Comparison of ENCODE assay signal across 9 mouse cellular contexts in the genomic region with DNA sequence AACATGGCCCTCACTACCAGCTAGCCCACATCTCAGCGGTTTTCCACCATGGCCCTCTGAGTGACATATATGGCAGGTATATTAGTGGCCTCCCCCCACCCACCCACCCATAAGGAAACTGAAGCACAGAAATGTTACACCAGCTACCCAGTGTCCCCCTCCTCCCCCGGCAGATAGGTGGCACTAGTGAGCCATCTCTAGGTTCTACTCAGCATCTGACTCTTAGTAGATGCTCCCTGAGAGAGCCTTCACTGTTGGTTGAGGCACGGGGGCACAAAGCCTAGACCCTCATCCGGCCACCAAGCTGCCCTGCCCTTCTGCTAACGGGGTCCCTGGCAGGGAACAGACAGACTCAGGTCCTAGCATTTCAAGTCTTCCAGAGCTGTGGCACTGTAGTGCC. TPM values are rescaled to one million over a fixed set of nuclear protein-coding genes. Genes with fewer than 3 reads are reported as not detected.
A peak's percentile ranks its signal among the peaks of the same experiment; 100 is the strongest.
DNase-seq lines count a peak whose midpoint lies in the region; ATAC-seq and TF ChIP-seq lines count a peak whose summit lies in the region.
"Had no signal": no experiment of that assay in that cellular context is flagged by ENCODE, and none has a peak within 500 bp of the region (broad histone marks: within the 10 kb centered on the region; RNA-seq: fewer than 3 reads in every experiment).

No protein-coding gene starts in this region.

- peak overlapping the region; percentile 66; the same call in 1 of the 2 replicates for H3K27ac ChIP-seq in forebrain, embryonic 13.5 days
- no peak overlapping the region for H3K27ac ChIP-seq in forebrain, embryonic 15.5 days (replicated peaks)
- no peak overlapping the region for H3K27ac ChIP-seq in thymus, adult 2 months (ENCODE audit: control insufficient read depth, insufficient read depth, low read length)
- H3K27ac ChIP-seq in intestine, postnatal 0 days (ENCODE audit: low read depth, low read length): no peak overlapping the region
- H3K27ac ChIP-seq in midbrain, embryonic 12.5 days (replicated peaks): peak overlapping the region; percentile 79
- H3K27ac ChIP-seq: heart, embryonic 15.5 days had no signal

- TF ChIP-seq POLR2A in thymus, adult 2 months (IDR thresholded peaks at IDR 0.05; ENCODE audit: control insufficient read depth, extremely low read depth, insufficient read depth, low read length, poor library complexity): no peak

- no peak for TF ChIP-seq CTCF in thymus, adult 2 months (IDR thresholded peaks at IDR 0.05; ENCODE audit: borderline replicate concordance, control insufficient read depth, extremely low read depth, insufficient read depth, low read length, poor library complexity)
- peak; percentile 82 for TF ChIP-seq CTCF in intestine, postnatal 0 days (IDR thresholded peaks at IDR 0.05; ENCODE audit: low read depth)

- no peak overlapping the region for H3K4me3 ChIP-seq in forebrain, embryonic 13.5 days
- H3K4me3 ChIP-seq in forebrain, embryonic 15.5 days: no peak overlapping the region
- H3K4me3 ChIP-seq in thymus, adult 2 months (ENCODE audit: control insufficient read depth, insufficient read depth, low read length): no peak overlapping the region
- no peak overlapping the region for H3K4me3 ChIP-seq in intestine, postnatal 0 days (ENCODE audit: low read depth, low read length)
- H3K4me3 ChIP-seq in midbrain, embryonic 12.5 days: no peak overlapping the region
- H3K4me3 ChIP-seq: heart, embryonic 15.5 days had no signal

- peak; percentile 63 for DNase-seq in thymus, adult 2 months
- no peak for DNase-seq in thymus, adult 18-20 months

- peaks cover 13% of the 10 kb centered on the region; the same call in 1 of the 2 replicates for H3K27me3 ChIP-seq in forebrain, embryonic 13.5 days
- H3K27me3 ChIP-seq in forebrain, embryonic 15.5 days: peaks cover 2% of the 10 kb centered on the region; the same call in 1 of the 2 replicates
- no peaks in the 10 kb centered on the region for H3K27me3 ChIP-seq in thymus, adult 2 months (ENCODE audit: control insufficient read depth, insufficient read depth, low read length)
- H3K27me3 ChIP-seq in intestine, postnatal 0 days (replicated peaks; ENCODE audit: control insufficient read depth, insufficient read depth, low read length): no peaks in the 10 kb centered on the region
- H3K27me3 ChIP-seq in midbrain, embryonic 12.5 days: no peaks in the 10 kb centered on the region
- H3K27me3 ChIP-seq: heart, embryonic 15.5 days had no signal

- H3K4me2 ChIP-seq in forebrain, embryonic 13.5 days: no peak overlapping the region
- no peak overlapping the region for H3K4me2 ChIP-seq in forebrain, embryonic 15.5 days (replicated peaks)
- no peak overlapping the region for H3K4me2 ChIP-seq in intestine, postnatal 0 days (replicated peaks; ENCODE audit: low read depth)
- H3K4me2 ChIP-seq in midbrain, embryonic 12.5 days (replicated peaks): no peak overlapping the region
- H3K4me2 ChIP-seq: heart, embryonic 15.5 days had no signal

- H3K4me1 ChIP-seq in forebrain, embryonic 13.5 days: peaks cover 87% of the 10 kb centered on the region
- H3K4me1 ChIP-seq in forebrain, embryonic 15.5 days: peaks cover 66% of the 10 kb centered on the region
- no peaks in the 10 kb centered on the region for H3K4me1 ChIP-seq in thymus, adult 2 months (replicated peaks; ENCODE audit: control insufficient read depth, insufficient read depth, low read length)
- H3K4me1 ChIP-seq in intestine, postnatal 0 days (replicated peaks; ENCODE audit: control insufficient read depth, insufficient read depth, low read length): no peaks in the 10 kb centered on the region
- peaks cover 81% of the 10 kb centered on the region for H3K4me1 ChIP-seq in midbrain, embryonic 12.5 days

- no peak for ATAC-seq in forebrain, embryonic 13.5 days
- ATAC-seq in forebrain, embryonic 15.5 days (replicated peaks): no peak
- ATAC-seq in common myeloid progenitor, adult 5-6 weeks (replicated peaks; ENCODE audit: low read depth, poor library complexity, severe bottlenecking): peak; percentile 63
- no peak for ATAC-seq in intestine, postnatal 0 days
- ATAC-seq in midbrain, embryonic 12.5 days (ENCODE audit: low FRiP score, low read depth): no peak
- ATAC-seq in inflammation-experienced regulatory T-cells, adult 6 months: no peak

- H3K9me3 ChIP-seq in forebrain, embryonic 13.5 days (replicated peaks): no peaks in the 10 kb centered on the region
- no peaks in the 10 kb centered on the region for H3K9me3 ChIP-seq in forebrain, embryonic 15.5 days
- H3K9me3 ChIP-seq in intestine, postnatal 0 days (ENCODE audit: control insufficient read depth): no peaks in the 10 kb centered on the region
- H3K9me3 ChIP-seq in midbrain, embryonic 12.5 days: no peaks in the 10 kb centered on the region
- H3K9me3 ChIP-seq: heart, embryonic 15.5 days had no signal

- no peak overlapping the region for H3K9ac ChIP-seq in forebrain, embryonic 13.5 days
- H3K9ac ChIP-seq in forebrain, embryonic 15.5 days (replicated peaks): no peak overlapping the region
- no peak overlapping the region for H3K9ac ChIP-seq in intestine, postnatal 0 days (ENCODE audit: low read depth, low read length)
- 0 out of 2 replicates have a peak overlapping the region, but pooled peaks have one; percentile 15 for H3K9ac ChIP-seq in midbrain, embryonic 12.5 days (replicated peaks)
- H3K9ac ChIP-seq: heart, embryonic 15.5 days had no signal

- no peaks in the 10 kb centered on the region for H3K36me3 ChIP-seq in forebrain, embryonic 13.5 days (ENCODE audit: poor library complexity, severe bottlenecking)
- no peaks in the 10 kb centered on the region for H3K36me3 ChIP-seq in forebrain, embryonic 15.5 days
- H3K36me3 ChIP-seq in thymus, adult 2 months (ENCODE audit: control insufficient read depth, insufficient read depth, low read length): no peaks in the 10 kb centered on the region
- peaks cover 4% of the 10 kb centered on the region; the same call in 1 of the 2 replicates for H3K36me3 ChIP-seq in intestine, postnatal 0 days (ENCODE audit: control insufficient read depth, insufficient read depth)
- no peaks in the 10 kb centered on the region for H3K36me3 ChIP-seq in midbrain, embryonic 12.5 days
- H3K36me3 ChIP-seq: heart, embryonic 15.5 days had no signal

- 63% methylated on average over 5 of the region's 5 CpGs for WGBS in forebrain, embryonic 13.5 days
- 62% methylated on average over 5 of the region's 5 CpGs for WGBS in forebrain, embryonic 15.5 days
- WGBS in thymus, adult 2 months: 70% methylated on average over 5 of the region's 5 CpGs
- 69% methylated on average over 5 of the region's 5 CpGs for WGBS in intestine, postnatal 0 days
- WGBS in midbrain, embryonic 12.5 days: 62% methylated on average over 5 of the region's 5 CpGs

RNA-seq across cellular contexts. Expression of gene Ccnk, which starts 38.2 kb away (rescaled TPM):
- polyA plus RNA-seq in forebrain, embryonic 13.5 days (2015; fragmentation: Nextera tagmentation; extraction: Ambion mirVana): 4.5 and 5.3 TPM in 2 replicates
- 3.3 and 3.7 TPM in 2 replicates for polyA plus RNA-seq in forebrain, embryonic 15.5 days (2015; fragmentation: Nextera tagmentation; extraction: Ambion mirVana)
- polyA plus RNA-seq in thymus, adult 2 months (2012; rRNA removed): 36.2 and 39.3 TPM in 2 replicates
- total RNA-seq in common myeloid progenitor, adult 5-6 weeks (2017): 14.6 and 21.0 TPM in 2 replicates
- polyA plus RNA-seq in intestine, postnatal 0 days (2015; fragmentation: Nextera tagmentation; extraction: Ambion mirVana): 3.0 and 3.3 TPM in 2 replicates
- 3.8 and 4.0 TPM in 2 replicates for polyA plus RNA-seq in midbrain, embryonic 12.5 days (2016; fragmentation: Nextera tagmentation; extraction: Ambion mirVana)
- 1 to 10 TPM; 3.9 to 6.3 (median 5.2) TPM for polyA plus RNA-seq in inflammation-experienced regulatory T-cells, adult 6 months (2017; shearing (Covaris generic))

RNA-seq across cellular contexts. Expression of gene Setd3, which starts 38.5 kb away (rescaled TPM):
- 90.0 and 91.6 TPM in 2 replicates for polyA plus RNA-seq in forebrain, embryonic 13.5 days (2015; fragmentation: Nextera tagmentation; extraction: Ambion mirVana)
- 98.3 and 108 TPM in 2 replicates for polyA plus RNA-seq in forebrain, embryonic 15.5 days (2015; fragmentation: Nextera tagmentation; extraction: Ambion mirVana)
- 27.6 and 28.5 TPM in 2 replicates for polyA plus RNA-seq in thymus, adult 2 months (2012; rRNA removed)
- total RNA-seq in common myeloid progenitor, adult 5-6 weeks (2017): 81.5 and 84.3 TPM in 2 replicates
- 49.1 and 50.0 TPM in 2 replicates for polyA plus RNA-seq in intestine, postnatal 0 days (2015; fragmentation: Nextera tagmentation; extraction: Ambion mirVana)
- 97.7 and 99.4 TPM in 2 replicates for polyA plus RNA-seq in midbrain, embryonic 12.5 days (2016; fragmentation: Nextera tagmentation; extraction: Ambion mirVana)
- 10 to 100 TPM; 27.7 to 33.1 (median 32.1) TPM for polyA plus RNA-seq in inflammation-experienced regulatory T-cells, adult 6 months (2017; shearing (Covaris generic))

RNA-seq across cellular contexts. Expression of gene Ccdc85c, which starts 57.7 kb away (rescaled TPM):
- polyA plus RNA-seq in forebrain, embryonic 13.5 days (2015; fragmentation: Nextera tagmentation; extraction: Ambion mirVana): 16.2 and 17.4 TPM in 2 replicates
- polyA plus RNA-seq in forebrain, embryonic 15.5 days (2015; fragmentation: Nextera tagmentation; extraction: Ambion mirVana): 14.3 and 16.3 TPM in 2 replicates
- polyA plus RNA-seq in thymus, adult 2 months (2012; rRNA removed): 26.1 and 35.2 TPM in 2 replicates
- total RNA-seq in common myeloid progenitor, adult 5-6 weeks (2017): 0.82 and 2.4 TPM in 2 replicates
- polyA plus RNA-seq in intestine, postnatal 0 days (2015; fragmentation: Nextera tagmentation; extraction: Ambion mirVana): 10.1 and 12.0 TPM in 2 replicates
- polyA plus RNA-seq in midbrain, embryonic 12.5 days (2016; fragmentation: Nextera tagmentation; extraction: Ambion mirVana): 17.0 and 21.6 TPM in 2 replicates
- polyA plus RNA-seq in inflammation-experienced regulatory T-cells, adult 6 months (2017; shearing (Covaris generic)): under 1 TPM; 0.21 to 0.33 (median 0.28) TPM

Comparison
In these comparisons a context has a peak if more than half of its experiments do, and no peak if none do; other contexts are left out.
1. H3K27ac ChIP-seq: peak in forebrain, embryonic 13.5 days (single experiment) and midbrain, embryonic 12.5 days (single experiment); none in forebrain, embryonic 15.5 days (single experiment), thymus, adult 2 months (single experiment) and intestine, postnatal 0 days (single experiment).